Mouse (Mus musculus) midbrain, postnatal 0 days (tissue): Measurements from ENCODE around the gene Skida1. TPM values are rescaled to one million over a fixed set of nuclear protein-coding genes. Genes with fewer than 3 reads are reported as not detected.

Source experiments
- ATAC-seq: fragments of 200-750 bp; cut with Nextera tagmentation; 2 replicates; pipeline ENCODE4 v1.8.0; 2017; ENCODE audit warnings: moderate number of reproducible peaks, mild to moderate bottlenecking, moderate TSS enrichment, moderate library complexity; ENCODE audit not compliant: low FRiP score
- DNase-seq: peaks from one replicate; pipeline ENCODE4 v3.0.0-alpha.2; 2015; ENCODE audit warnings: low spot score
- H3K27ac ChIP-seq: fragments of 300-500 bp; sonication (generic); 2 replicates; pipeline ENCODE4 v1.5.1; 2014; ENCODE audit warnings: low read depth, mild to moderate bottlenecking, low read length, mixed read lengths
- H3K27me3 ChIP-seq: fragments of 300-500 bp; sonication (generic); 2 replicates; pipeline ENCODE4 v1.6.1; 2014; ENCODE audit warnings: low read length, control low read depth, mixed read lengths; ENCODE audit not compliant: insufficient read depth
- H3K36me3 ChIP-seq: fragments of 300-500 bp; sonication (generic); 2 replicates; pipeline ENCODE4 v1.6.1; 2014; ENCODE audit warnings: low read length, control low read depth, mixed read lengths; ENCODE audit not compliant: insufficient read depth
- H3K4me1 ChIP-seq: fragments of 300-500 bp; sonication (generic); 2 replicates; pipeline ENCODE4 v1.6.1; 2014; ENCODE audit warnings: mild to moderate bottlenecking, control low read depth, antibody characterized with exemption, low read length, mixed read lengths; ENCODE audit not compliant: insufficient read depth
- H3K4me2 ChIP-seq: fragments of 300-500 bp; sonication (generic); 2 replicates; pipeline ENCODE4 v1.6.1; 2014; ENCODE audit warnings: low read depth, mild to moderate bottlenecking, low read length, mixed read lengths; ENCODE audit not compliant: poor library complexity, severe bottlenecking
- H3K4me3 ChIP-seq: fragments of 300-500 bp; sonication (generic); 2 replicates; pipeline ENCODE4 v1.5.1; 2014; ENCODE audit warnings: low read depth, mild to moderate bottlenecking, low read length, moderate library complexity
- H3K9ac ChIP-seq: fragments of 300-500 bp; sonication (generic); replicated peaks from 2 replicates; pipeline ENCODE4 v1.6.1; 2014; ENCODE audit warnings: mild to moderate bottlenecking, low read length, moderate library complexity, mixed read lengths; ENCODE audit not compliant: poor library complexity, severe bottlenecking
- H3K9me3 ChIP-seq: fragments of 300-500 bp; sonication (generic); 2 replicates; pipeline ENCODE4 v1.6.1; 2016; ENCODE audit warnings: low read length, control low read depth
- CTCF ChIP-seq: IDR thresholded peaks from 2 replicates; pipeline ENCODE4 v1.5.1; 2016; ENCODE audit warnings: antibody characterized with exemption, mild to moderate bottlenecking
- microRNA-seq: library from miRNA; unstranded; fragments of <30 nt; microRNA quantifications from one replicate; pipeline ENCODE4, GENCODE M21; 2016; ENCODE audit warnings: borderline number of aligned reads
- polyA plus RNA-seq: library from polyadenylated mRNA; unstranded; fragments of >200 nt; fragmentation: Nextera tagmentation; extraction: Ambion mirVana; gene quantifications from 2 replicates; pipeline ENCODE4 v1.2.1, GENCODE M21; 2015
- total RNA-seq: library from RNA; depleted of rRNA; stranded (reverse); fragments of >200 nt; gene quantifications from 2 replicates; pipeline ENCODE4 v1.2.3, GENCODE M21; 2014; rRNA removed

Gene Skida1
- total and polyA plus RNA-seq, 2 experiments from 2014 or later: 4.3 to 12.1 TPM

GRCm38 (mm10) chr2:17996858-17997257, 52.0 kb downstream of the Skida1 start, which contains the start of gene H2al2a:
TSS of gene H2al2a (minus strand) at chr2:17996958.
- Histone ChIP-seq H3K4me1 (no peaks in the 10 kb centered on the region), H3K36me3 (no peaks in the 10 kb centered on the region), H3K9me3 (no peaks in the 10 kb centered on the region), H3K27ac (no peak within 1 kb of the TSS), H3K4me2 (no peak within 1 kb of the TSS), H3K4me3 (no peak within 1 kb of the TSS), H3K9ac (no peak within 1 kb of the TSS), H3K27me3 (no peaks in the 10 kb centered on the region)
- ATAC-seq (no peak), DNase-seq (no peak)
- TF ChIP-seq CTCF: no peak

Small RNAs within 50 kb of the gene (microRNA-seq; reads per million reads assigned to microRNA genes)
- gene Mir7655: 4.0 reads per million, percentile 6 among the genes with 10 or more reads in this experiment

Other genes starting within 250 kb of the Skida1 start
- not detected in 2 replicates for gene H2al2a, start 52.1 kb downstream of the Skida1 start, total RNA-seq
- not detected in 2 replicates for gene H2al2a, start 52.1 kb downstream of the Skida1 start, polyA plus RNA-seq
- gene A930004D18Rik, start 11.3 kb downstream of the Skida1 start, total RNA-seq: 2.4 and 3.6 TPM in 2 replicates
- 9.7 and 10.3 TPM in 2 replicates for gene A930004D18Rik, start 11.3 kb downstream of the Skida1 start, polyA plus RNA-seq
- 22.7 and 96.5 TPM in 2 replicates for gene Mllt10, start 6.2 kb upstream of the Skida1 start, total RNA-seq
- gene Mllt10, start 6.2 kb upstream of the Skida1 start, polyA plus RNA-seq: 23.9 and 28.9 TPM in 2 replicates